Mouse (Mus musculus) thymus, postnatal 10 days (tissue): ENCODE measurements around the gene Madd.
"Not testable (repeated sequence)": the region's sequence is repeated elsewhere in the genome, so short reads cannot be mapped to it uniquely, and the experiment has no call there.

Experiments
- DNase-seq, 2 experiments: peaks; one replicate each; pipeline ENCODE4 v3.0.0; 2021; ENCODE audit warnings: low spot score in 2 of 2

Madd gene

DNA sequence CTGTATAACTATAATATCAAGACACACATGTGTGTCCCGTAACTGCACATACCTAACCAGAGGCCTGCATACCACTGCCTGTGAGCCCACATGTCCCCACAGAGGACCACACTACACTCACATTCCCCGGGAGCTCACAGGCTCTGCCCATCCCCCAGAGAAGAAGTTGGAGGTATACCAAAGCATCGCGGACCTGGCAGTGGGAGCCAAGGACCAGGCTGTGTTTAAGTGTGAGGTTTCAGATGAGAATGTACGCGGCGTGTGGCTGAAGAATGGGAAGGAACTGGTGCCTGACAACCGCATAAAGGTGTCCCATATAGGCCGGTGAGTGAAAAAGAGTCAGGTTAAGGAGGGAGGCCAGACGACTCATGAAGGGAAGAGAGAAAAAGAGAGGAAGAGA is 58.5 kb downstream of the Madd start:
- DNase-seq = no peak

GRCm38 (mm10) chr2:91123521-91123920 is 60.1 kb downstream of the Madd start:
- no peak for DNase-seq

DNA sequence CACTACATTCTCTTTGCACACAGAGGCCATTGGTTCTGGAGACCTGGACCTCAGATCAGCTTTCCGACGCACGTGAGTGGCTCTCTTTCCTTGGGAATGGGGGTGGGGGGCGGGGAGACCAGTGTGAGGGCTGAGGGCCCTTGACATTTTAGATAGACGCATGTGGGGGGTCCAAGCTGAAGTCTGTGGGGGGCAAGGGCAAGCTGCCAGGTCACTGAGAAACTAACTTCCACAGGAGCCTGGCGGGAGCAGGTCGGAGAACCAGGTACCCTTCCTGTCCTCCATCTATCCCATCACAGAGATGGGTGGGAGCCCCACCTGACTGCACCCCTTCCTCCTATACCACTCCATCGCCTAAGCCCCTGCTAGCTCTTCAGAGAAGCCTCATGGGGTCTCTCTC is 62.1 kb downstream of the Madd start:
- DNase-seq = no peak

DNA sequence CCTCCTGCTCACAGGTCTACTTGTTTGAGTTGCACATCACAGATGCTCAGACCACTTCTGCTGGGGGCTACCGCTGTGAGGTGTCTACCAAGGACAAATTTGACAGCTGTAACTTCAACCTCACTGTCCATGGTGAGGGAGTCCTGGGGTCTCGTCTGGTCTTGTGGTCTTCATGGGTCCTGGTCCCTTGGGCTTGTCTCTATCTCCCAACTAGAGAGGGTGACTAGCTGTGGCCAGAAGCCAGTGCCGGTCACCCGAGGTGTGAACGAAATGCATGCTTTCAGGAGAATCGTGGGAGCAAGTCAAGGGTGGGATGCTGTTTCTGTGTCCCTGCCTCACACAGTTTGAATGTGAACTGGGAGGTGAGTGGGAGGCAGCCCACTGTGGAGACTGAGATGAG is 62.6 kb downstream of the Madd start:
- no peak for DNase-seq

DNA sequence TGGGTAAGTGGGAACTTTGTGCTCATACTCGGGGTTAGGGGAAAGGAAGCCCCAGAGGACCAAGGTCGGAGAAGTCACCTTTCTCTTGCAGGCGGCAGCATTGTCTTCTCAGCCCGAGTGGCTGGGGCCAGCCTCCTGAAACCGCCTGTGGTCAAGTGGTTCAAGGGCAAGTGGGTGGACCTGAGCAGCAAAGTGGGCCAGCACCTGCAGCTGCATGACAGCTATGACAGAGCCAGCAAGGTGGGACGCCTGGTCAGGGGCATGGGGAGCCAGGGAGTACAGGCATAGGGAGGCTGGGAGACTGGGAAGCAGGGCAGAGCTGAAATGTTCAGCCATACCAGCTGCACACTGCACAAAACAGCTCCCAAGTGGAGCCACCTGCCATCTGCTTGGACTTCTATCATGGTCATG is 63.4 kb downstream of the Madd start:
- no peak for DNase-seq

DNA sequence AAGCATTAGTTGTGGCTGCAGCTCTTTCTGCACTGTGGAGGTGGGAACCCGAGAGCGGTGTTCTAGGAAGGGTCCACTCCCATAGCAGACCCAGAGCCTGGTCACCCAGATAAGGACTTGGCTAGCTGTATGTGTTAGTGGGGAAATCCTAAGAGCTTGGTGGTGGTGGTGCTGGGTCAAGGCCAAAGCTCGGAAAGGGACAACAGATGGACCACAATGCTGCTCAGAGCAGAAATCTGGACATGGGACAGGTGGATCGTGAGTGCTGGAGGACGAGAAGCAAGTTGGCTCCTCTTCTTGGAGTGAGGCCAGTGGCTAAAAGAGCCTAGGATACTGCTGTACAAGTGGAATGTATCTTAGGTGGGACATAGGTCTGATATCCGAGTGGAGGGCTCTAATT is 64.1 kb downstream of the Madd start:
- DNase-seq = no peak

- no peak for DNase-seq
Observed at GRCm38 (mm10) chr2:91119061-91119460, 64.6 kb downstream of the Madd start.

- no peak for DNase-seq
Observed at GRCm38 (mm10) chr2:91118647-91119046, 65.0 kb downstream of the Madd start.

DNA sequence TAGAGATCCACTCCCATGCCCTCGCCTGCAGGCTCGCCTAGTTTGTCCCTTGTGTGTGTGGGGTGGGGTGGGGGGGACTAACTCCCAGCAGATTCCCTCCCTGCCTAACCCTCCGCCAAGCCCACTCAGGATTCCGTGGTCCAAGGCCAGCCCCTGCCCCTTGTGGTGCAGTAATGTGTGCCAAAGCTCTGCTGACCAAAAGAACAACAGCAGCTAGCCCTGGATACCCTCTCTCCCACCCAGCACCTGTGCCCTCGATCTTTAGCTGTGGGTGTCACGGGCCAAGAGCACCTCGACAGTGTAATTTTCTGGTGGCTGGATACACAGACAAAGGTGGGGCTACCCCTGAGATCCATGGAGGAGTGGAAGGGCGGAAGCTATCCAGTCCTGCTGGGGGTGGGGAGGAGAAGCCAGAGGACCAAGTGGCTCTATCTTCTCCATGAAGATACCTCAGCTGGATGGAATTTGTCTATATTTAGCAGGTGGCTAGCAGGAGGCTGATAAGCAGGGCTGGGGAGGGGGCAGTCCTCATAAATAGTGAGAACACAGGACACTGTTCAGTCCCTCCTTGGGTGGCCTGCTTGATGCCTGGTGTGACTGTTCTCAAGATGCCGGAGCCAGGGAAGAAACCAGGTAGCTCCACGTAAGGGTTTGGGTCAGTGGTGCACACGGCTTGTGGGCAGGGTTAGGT is 65.9 kb downstream of the Madd start, which contains the start of gene Mybpc3:
Mybpc3 (plus strand) TSS at position 560 of the 691 bp plus-strand sequence.
- DNase-seq = no peak

DNA sequence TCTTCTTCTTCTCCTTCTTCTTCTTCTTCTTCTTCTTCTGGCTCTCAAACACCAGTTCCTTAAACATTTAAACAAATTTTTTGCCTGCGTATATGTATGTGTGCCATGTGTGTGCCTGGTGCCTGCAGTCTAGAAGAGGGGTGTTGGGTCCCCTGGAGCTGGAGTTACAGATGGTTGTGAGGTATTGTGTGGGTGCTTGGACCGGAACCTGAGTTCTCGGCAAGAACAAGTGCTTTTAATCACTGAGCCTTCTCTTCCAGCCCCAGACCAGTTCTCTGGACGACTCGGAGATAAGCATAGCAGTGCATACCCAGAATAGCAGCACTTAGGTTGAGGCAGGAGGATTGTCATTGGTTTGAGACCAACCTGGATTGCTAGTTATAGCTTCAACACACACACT is 66.8 kb downstream of the Madd start:
- DNase-seq = no peak

DNA sequence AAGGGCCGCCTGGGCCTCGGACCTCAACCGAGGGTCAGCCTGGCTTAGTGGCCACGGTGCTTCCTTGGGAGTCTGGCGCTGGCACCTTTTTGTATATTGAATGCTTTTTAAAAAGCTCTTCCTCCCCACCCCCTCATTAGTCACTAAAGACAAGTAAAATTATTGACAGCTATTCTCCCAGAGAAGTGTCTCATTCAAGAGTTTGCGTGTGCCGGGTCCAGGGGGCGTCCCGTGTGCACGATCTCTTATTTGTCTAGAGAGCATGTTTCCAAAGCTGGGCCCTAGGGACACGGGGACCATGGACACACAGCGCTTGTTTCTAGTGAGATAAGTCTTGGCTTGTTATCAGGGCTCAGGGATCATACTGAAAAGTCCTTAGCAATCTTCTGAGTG is 68.1 kb downstream of the Madd start:
- DNase-seq = no peak

DNA sequence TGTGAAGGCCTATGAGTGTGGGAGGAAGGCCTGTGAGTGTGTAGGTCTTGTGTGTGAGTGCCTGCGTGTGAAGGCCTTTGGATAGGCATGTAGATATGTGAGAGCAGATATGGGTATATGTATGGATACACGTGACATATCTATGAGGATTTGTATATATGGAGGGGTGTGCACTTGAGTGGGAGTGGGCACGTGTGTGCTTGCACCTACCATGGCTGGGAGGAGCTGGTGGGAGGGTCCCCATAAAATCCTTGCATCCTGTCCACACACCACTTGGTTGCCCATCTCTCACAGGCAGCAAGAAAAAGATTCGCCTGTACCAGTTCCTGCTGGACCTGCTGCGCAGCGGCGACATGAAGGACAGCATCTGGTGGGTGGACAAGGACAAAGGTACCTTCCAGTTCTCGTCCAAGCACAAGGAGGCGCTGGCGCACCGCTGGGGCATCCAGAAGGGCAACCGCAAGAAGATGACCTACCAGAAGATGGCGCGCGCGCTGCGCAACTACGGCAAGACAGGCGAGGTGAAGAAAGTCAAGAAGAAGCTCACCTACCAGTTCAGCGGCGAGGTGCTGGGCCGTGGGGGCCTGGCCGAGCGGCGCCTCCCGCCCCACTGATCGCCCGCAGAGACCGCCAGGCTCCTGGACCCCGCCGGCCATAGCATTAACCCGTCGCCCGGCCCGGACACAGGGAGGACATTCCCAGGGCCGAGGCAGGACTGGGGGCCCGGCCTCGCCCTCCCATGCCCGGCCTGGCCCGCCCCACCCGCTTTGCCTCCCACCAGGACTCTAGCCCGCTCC is 68.7 kb downstream of the Madd start:
- peak; percentile 30 to 73 for DNase-seq

GRCm38 (mm10) chr2:91113852-91114251 is 69.8 kb downstream of the Madd start:
- DNase-seq = no peak

DNA sequence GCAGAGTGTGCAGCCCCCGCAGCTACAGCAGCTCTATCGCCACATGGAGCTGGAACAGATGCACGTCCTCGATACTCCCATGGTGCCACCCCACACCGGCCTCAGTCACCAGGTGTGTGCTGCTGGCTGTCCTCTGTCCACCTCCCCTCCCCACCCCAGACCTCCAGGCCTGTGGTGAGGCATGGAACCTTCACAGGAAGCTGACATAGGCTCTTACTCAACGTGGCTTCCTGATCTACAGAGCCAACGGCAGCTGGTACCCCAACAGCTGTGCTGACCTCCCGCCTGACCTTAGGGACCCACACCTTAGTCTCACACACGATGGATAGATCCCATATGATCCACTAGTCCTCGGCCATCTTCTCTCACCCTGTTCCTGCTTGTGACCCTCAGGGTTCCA is 70.3 kb downstream of the Madd start:
- no peak for DNase-seq

DNA sequence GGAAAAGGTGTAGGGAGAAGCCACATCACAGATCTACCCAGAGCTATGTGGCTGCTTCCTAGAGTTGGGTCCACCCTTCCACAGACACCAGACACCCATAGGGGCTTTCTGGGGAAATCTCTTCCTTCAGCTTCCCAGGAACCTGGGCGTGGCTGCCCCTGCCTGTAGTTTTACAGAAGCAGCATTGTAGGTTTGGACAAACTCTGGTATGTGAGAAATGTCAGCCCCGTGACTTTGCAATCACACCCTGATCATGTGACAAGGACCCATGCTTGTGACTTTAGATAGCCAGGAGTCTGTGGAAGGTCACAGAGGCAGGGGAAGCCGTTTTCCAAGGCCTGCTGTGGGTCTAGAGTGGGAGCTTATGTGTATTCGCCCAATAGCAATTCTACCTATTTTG is 71.1 kb downstream of the Madd start:
- DNase-seq = no peak

DNA sequence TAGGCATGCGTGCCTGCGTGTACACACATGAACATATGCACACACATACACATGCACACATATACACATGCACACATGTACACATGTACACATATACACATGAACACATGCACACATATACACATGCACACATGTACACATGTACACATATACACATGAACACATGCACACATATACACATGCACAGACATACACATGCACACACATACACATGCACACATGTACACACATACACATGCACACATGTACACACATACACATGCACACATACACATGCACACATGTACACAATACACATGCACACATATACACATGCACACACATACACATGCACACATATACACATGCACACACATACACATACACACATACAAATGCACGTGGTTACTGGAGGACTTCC is 71.8 kb downstream of the Madd start:
- DNase-seq = not testable (repeated sequence)

- no peak for DNase-seq
Observed at GRCm38 (mm10) chr2:91110429-91110828, 73.2 kb downstream of the Madd start.

DNA sequence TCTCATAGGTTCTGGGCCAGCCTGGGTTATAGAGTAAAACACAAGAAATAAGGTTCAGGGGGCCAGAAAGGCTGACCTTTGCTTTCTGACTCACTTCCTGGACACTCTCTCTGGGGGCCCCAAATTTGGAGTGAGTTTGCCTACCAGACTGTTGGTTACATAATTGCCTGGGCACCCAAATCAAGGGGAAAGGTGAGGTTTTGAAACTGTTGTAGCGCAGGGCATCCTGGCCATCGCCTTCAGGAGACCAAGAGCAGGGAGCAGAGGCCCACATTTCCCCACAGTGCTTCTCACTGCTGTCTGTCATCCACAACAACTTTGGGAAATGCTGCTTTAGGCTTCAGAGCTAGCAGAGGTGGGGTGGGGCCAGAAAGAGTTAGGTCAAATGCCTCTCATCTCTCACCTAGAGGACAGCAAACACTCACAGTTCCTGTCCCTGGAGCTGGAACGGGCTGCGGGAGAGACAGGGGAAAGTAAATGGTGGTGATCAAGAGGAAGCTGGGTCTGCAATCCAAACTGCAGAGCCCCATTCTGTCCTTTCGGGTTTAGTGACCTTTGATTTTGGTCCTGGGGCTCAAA is 73.7 kb downstream of the Madd start:
- no peak for DNase-seq

DNA sequence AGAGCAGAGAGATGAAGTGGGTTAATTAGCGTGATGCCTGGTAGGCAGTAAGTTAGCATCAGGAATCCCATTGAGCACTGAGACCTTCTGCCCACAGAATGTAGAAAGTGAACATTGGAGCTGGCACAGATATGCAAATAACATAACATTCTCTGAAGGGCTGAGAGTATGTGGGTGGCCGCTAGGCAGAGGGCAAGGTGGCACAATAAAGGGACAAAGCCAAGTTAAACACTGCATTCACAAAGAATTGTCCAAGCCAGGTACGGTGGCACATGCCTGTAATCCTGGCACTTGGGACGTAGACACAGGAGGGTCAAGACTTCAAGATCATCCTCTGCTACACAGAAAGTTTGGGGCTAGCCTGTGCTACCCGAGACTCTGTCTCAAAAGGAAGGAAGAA is 74.4 kb downstream of the Madd start:
- no peak for DNase-seq

GRCm38 (mm10) chr2:91108156-91108555 is 75.5 kb downstream of the Madd start:
- no peak for DNase-seq

GRCm38 (mm10) chr2:91101124-91101740 is 82.4 kb downstream of the Madd start:
- peak; percentile 82 to 97 for DNase-seq

DNA sequence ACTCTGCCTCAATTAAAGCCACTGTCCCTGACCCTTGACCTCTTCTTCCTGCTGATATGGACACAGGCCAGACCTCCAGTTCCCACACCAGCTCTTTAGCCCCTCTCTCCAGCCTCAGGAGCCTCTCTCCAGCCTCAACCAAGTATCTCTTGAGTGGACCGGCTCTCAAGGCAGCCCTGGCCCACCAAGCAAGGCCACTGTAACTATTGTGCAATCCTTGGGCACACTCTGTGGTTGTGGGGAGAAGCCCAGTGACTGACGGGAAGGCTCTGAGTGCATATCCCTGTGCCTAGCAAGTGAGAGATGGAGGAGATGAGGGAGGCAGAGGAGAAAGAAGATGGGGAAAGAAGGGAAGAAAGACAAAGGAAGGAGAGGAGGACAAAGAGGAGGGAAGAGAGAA is 85.5 kb downstream of the Madd start:
- DNase-seq = no peak

- no peak for DNase-seq
Observed at GRCm38 (mm10) chr2:91097015-91097414, 86.6 kb downstream of the Madd start.
